Mouse (Mus musculus): ENCODE results near the gene Gm42878. TPM values are rescaled to one million over a fixed set of nuclear protein-coding genes. Genes with fewer than 3 reads are reported as not detected.

Gene Gm42878
- polyA plus RNA-seq, 1 experiment = 0.13 TPM

GRCm38 (mm10) chr5:121592064-121592815 is 47.0 kb upstream of the Gm42878 start:
- Histone ChIP-seq H3K4me3 (peak overlapping the region; percentile 66), H3ac (ENCODE audit: control insufficient read depth, insufficient read length) (peak overlapping the region; percentile 88), H3K4me2 (ENCODE audit: low read depth) (peak overlapping the region; percentile 98), H3K79me2 (ENCODE audit: control insufficient read depth, insufficient read depth) (no peaks in the 10 kb centered on the region), H3K27me3 (ENCODE audit: control insufficient read depth, insufficient read depth, insufficient read length) (no peaks in the 10 kb centered on the region), H3K36me3 (ENCODE audit: control insufficient read depth, insufficient read depth) (no peaks in the 10 kb centered on the region)
- TF ChIP-seq REST (IDR thresholded peaks at IDR 0.05; ENCODE audit: insufficient read depth, insufficient read length) (no peak), MAX (IDR thresholded peaks at IDR 0.05; ENCODE audit: low read depth) (no peak), POLR2A (IDR thresholded peaks at IDR 0.05; ENCODE audit: insufficient read length, low read depth) (no peak), CEBPB (IDR thresholded peaks at IDR 0.05; ENCODE audit: insufficient read depth, poor library complexity, severe bottlenecking) (no peak), POLR2AphosphoS2 (IDR thresholded peaks at IDR 0.05; ENCODE audit: insufficient read length, low read depth) (no peak), SRF (IDR thresholded peaks at IDR 0.05; ENCODE audit: control insufficient read depth, insufficient read length, low read depth) (no peak), TCF3 (IDR thresholded peaks at IDR 0.05; ENCODE audit: insufficient read length, low read depth) (no peak), MYOG (IDR thresholded peaks at IDR 0.05; ENCODE audit: control insufficient read depth in 1 of 3, insufficient read depth in 1 of 3, insufficient read length in 2 of 3, low read depth in 2 of 3) (no peak), MYOD1 (IDR thresholded peaks at IDR 0.05; ENCODE audit: control insufficient read depth in 1 of 3, insufficient read length in 2 of 3, low read depth in 2 of 3) (no peak), E2F4 (IDR thresholded peaks at IDR 0.05; ENCODE audit: insufficient read depth) (no peak), TCF12 (IDR thresholded peaks at IDR 0.05; ENCODE audit: insufficient read depth, poor library complexity, severe bottlenecking) (no peak), USF1 (IDR thresholded peaks at IDR 0.05; ENCODE audit: low read depth) (no peak)

GRCm38 (mm10) chr5:121591417-121592063 is 46.3 kb upstream of the Gm42878 start:
- Histone ChIP-seq H3K4me3 (no peak overlapping the region), H3K4me2 (ENCODE audit: low read depth) (peak overlapping the region; percentile 98), H3K36me3 (ENCODE audit: control insufficient read depth, insufficient read depth) (no peaks in the 10 kb centered on the region), H3ac (ENCODE audit: control insufficient read depth, insufficient read length) (no peak overlapping the region), H3K79me2 (ENCODE audit: control insufficient read depth, insufficient read depth) (no peaks in the 10 kb centered on the region), H3K27me3 (ENCODE audit: control insufficient read depth, insufficient read depth, insufficient read length) (no peaks in the 10 kb centered on the region)
- TF ChIP-seq TCF3 (IDR thresholded peaks at IDR 0.05; ENCODE audit: insufficient read length, low read depth) (no peak), TCF12 (IDR thresholded peaks at IDR 0.05; ENCODE audit: insufficient read depth, poor library complexity, severe bottlenecking) (no peak), USF1 (IDR thresholded peaks at IDR 0.05; ENCODE audit: low read depth) (no peak), POLR2A (IDR thresholded peaks at IDR 0.05; ENCODE audit: insufficient read length, low read depth) (no peak), MYOD1 (IDR thresholded peaks at IDR 0.05; ENCODE audit: control insufficient read depth in 1 of 3, insufficient read length in 2 of 3, low read depth in 2 of 3) (no peak), CEBPB (IDR thresholded peaks at IDR 0.05; ENCODE audit: insufficient read depth, poor library complexity, severe bottlenecking) (no peak), POLR2AphosphoS2 (IDR thresholded peaks at IDR 0.05; ENCODE audit: insufficient read length, low read depth) (no peak), E2F4 (IDR thresholded peaks at IDR 0.05; ENCODE audit: insufficient read depth) (no peak), MAX (IDR thresholded peaks at IDR 0.05; ENCODE audit: low read depth) (no peak)

DNA sequence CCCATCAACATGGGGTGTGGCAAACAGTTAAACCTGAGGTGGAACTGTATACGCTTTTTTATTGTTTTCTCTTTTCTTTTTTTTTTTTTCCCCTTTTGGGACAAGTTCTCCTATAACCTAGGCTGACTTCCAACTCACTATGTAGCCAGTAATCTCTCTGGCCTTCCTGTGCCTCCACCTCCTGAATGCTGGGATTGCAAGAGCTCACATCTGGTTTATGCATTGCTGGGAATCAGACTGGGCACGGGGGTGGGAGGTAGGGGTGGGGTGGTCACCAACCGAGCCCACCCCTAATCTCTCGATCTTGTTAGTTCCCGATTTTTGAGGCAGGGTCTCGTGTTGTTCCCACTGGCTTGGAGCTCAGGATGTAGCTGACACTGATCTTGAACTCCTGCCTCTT is 44.6 kb upstream of the Gm42878 start:
- Histone ChIP-seq H3K4me2 (ENCODE audit: low read depth) (no peak overlapping the region), H3K4me3 (no peak overlapping the region), H3K36me3 (ENCODE audit: control insufficient read depth, insufficient read depth) (no peaks in the 10 kb centered on the region), H3K79me2 (ENCODE audit: control insufficient read depth, insufficient read depth) (no peaks in the 10 kb centered on the region), H3K27me3 (ENCODE audit: control insufficient read depth, insufficient read depth, insufficient read length) (no peaks in the 10 kb centered on the region), H3ac (ENCODE audit: control insufficient read depth, insufficient read length) (no peak overlapping the region)
- TF ChIP-seq CEBPB (IDR thresholded peaks at IDR 0.05; ENCODE audit: insufficient read depth, poor library complexity, severe bottlenecking) (no peak), REST (IDR thresholded peaks at IDR 0.05; ENCODE audit: insufficient read depth, insufficient read length) (no peak), TCF12 (IDR thresholded peaks at IDR 0.05; ENCODE audit: insufficient read depth, poor library complexity, severe bottlenecking) (no peak), E2F4 (IDR thresholded peaks at IDR 0.05; ENCODE audit: insufficient read depth) (no peak), MYOD1 (IDR thresholded peaks at IDR 0.05; ENCODE audit: control insufficient read depth in 1 of 3, insufficient read length in 2 of 3, low read depth in 2 of 3) (no peak), USF1 (IDR thresholded peaks at IDR 0.05; ENCODE audit: low read depth) (no peak), POLR2AphosphoS2 (IDR thresholded peaks at IDR 0.05; ENCODE audit: insufficient read length, low read depth) (no peak), TCF3 (IDR thresholded peaks at IDR 0.05; ENCODE audit: insufficient read length, low read depth) (no peak), POLR2A (IDR thresholded peaks at IDR 0.05; ENCODE audit: insufficient read length, low read depth) (no peak), MYOG (IDR thresholded peaks at IDR 0.05; ENCODE audit: control insufficient read depth in 1 of 3, insufficient read depth in 1 of 3, insufficient read length in 2 of 3, low read depth in 2 of 3) (no peak), MAX (IDR thresholded peaks at IDR 0.05; ENCODE audit: low read depth) (no peak), SRF (IDR thresholded peaks at IDR 0.05; ENCODE audit: control insufficient read depth, insufficient read length, low read depth) (no peak)

DNA sequence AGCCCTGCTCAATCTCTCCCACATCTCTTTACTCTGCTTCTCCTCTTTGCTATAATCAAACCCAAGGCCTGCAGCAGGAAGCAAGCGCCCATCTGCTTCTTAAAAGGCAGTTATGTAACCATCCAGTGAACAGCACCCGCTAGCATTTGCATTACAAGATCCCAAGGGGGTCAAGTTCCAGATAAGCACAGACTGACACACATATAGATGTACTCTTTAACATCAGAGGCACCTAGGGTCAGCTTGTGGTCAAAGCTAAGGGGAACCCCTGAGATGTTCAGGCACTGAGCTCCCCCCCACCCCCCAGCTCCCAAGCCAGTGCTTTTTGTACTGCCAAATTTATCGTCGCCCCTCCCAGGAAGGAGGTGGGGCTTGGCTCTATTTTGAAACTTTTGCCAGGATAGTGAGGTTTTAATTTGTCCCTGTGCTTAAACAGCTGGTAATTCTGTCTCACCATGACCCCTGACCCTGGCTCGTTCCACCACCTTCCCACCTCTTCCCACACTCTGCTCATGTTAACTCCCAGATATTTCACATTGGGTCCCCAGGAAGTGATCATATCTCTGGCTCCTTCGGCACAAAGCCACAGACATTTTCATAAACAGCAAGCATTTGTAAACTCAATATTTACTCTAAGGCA is 41.2 kb upstream of the Gm42878 start:
- Histone ChIP-seq H3K27me3 (ENCODE audit: control insufficient read depth, insufficient read depth, insufficient read length) (no peaks in the 10 kb centered on the region), H3K4me2 (ENCODE audit: low read depth) (peak overlapping the region; percentile 52), H3K79me2 (ENCODE audit: control insufficient read depth, insufficient read depth) (no peaks in the 10 kb centered on the region), H3K36me3 (ENCODE audit: control insufficient read depth, insufficient read depth) (no peaks in the 10 kb centered on the region), H3K4me3 (no peak overlapping the region), H3ac (ENCODE audit: control insufficient read depth, insufficient read length) (no peak overlapping the region)
- TF ChIP-seq TCF3 (IDR thresholded peaks at IDR 0.05; ENCODE audit: insufficient read length, low read depth) = no peak
- TF ChIP-seq MYOD1 (IDR thresholded peaks at IDR 0.05; ENCODE audit: control insufficient read depth in 1 of 3, insufficient read length in 2 of 3, low read depth in 2 of 3) = peak in 1 of 3 experiments; percentile 46
- TF ChIP-seq MYOG (IDR thresholded peaks at IDR 0.05; ENCODE audit: control insufficient read depth in 1 of 3, insufficient read depth in 1 of 3, insufficient read length in 2 of 3, low read depth in 2 of 3) = peak in 1 of 3 experiments; percentile 13
- TF ChIP-seq REST (IDR thresholded peaks at IDR 0.05; ENCODE audit: insufficient read depth, insufficient read length) = no peak
- no peak for TF ChIP-seq TCF12 (IDR thresholded peaks at IDR 0.05; ENCODE audit: insufficient read depth, poor library complexity, severe bottlenecking)
- TF ChIP-seq E2F4 (IDR thresholded peaks at IDR 0.05; ENCODE audit: insufficient read depth) = no peak
- TF ChIP-seq CEBPB (IDR thresholded peaks at IDR 0.05; ENCODE audit: insufficient read depth, poor library complexity, severe bottlenecking) = no peak
- TF ChIP-seq POLR2A (IDR thresholded peaks at IDR 0.05; ENCODE audit: insufficient read length, low read depth) = no peak
- no peak for TF ChIP-seq USF1 (IDR thresholded peaks at IDR 0.05; ENCODE audit: low read depth)
- TF ChIP-seq POLR2AphosphoS2 (IDR thresholded peaks at IDR 0.05; ENCODE audit: insufficient read length, low read depth) = no peak

Measured in myocyte (in vitro differentiated cells).